Mouse (Mus musculus): ENCODE results near the gene Pum2.

DNA sequence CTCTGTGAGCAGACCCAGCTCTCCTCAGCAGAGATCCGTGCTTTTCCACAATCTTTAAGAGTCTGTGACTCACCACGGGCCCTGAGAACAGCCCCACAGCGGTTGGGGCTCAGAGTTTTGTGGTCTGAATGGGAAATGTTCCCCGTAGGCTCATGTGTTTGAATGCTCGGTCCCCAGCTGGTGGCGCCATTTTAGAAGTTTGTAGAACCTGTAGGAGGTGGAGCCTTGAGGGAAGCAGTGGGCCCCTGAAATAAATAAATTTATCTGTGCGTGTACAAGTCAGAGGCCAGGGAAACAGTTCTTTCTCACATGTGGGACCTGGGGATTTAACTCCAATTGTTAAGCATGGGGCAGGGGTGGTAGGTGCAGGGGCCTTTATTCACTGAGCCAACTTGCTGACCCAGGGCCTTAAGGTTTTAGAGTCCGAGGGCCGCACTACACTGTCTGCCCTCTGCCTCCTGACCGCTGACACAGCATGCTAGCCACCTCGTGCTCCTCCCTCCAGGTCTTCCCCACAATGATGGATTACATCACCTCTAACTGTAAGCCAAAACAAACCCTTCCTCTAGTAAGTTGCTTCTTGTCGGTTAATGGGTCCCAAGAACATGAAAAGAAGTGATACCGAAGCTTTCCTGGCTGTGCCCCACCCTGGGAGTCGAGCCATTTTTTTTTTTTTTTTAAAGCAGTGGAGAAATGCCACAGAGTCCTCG lies 90.4 kb downstream of the Pum2 start:
- TF ChIP-seq CTCF (IDR thresholded peaks at IDR 0.05; ENCODE audit: borderline replicate concordance, insufficient read depth, low read length): no peak
- no peak for TF ChIP-seq POLR2A (IDR thresholded peaks at IDR 0.05; ENCODE audit: low read depth, low read length)

All from embryonic fibroblast, embryonic 13.5 days (primary cell).